Mouse (Mus musculus): Measurements from ENCODE around the gene Gal3st4. TPM values are rescaled to one million over a fixed set of nuclear protein-coding genes. Genes with fewer than 3 reads are reported as not detected.

Gene Gal3st4
- not detected in 2 replicates for total RNA-seq (2015)
- not detected in 2 replicates for total RNA-seq (2017)

- no peak for ATAC-seq (ENCODE audit: poor library complexity, severe bottlenecking)
These were observed at the start of gene Gal3st4 for GRCm38 (mm10) chr5:138272409-138272923. TSS of gene Gal3st4 (minus strand) at chr5:138272840.

- no peak for ATAC-seq (ENCODE audit: poor library complexity, severe bottlenecking)
These were observed 40.2 kb upstream of the Gal3st4 start for GRCm38 (mm10) chr5:138312795-138313194.

- no peak for ATAC-seq (ENCODE audit: poor library complexity, severe bottlenecking)
These were observed 27.0 kb upstream of the Gal3st4 start for GRCm38 (mm10) chr5:138299613-138300012.

- ATAC-seq (ENCODE audit: poor library complexity, severe bottlenecking), result no peak
These were observed 21.5 kb upstream of the Gal3st4 start for GRCm38 (mm10) chr5:138294158-138294557.

- no peak for ATAC-seq (ENCODE audit: poor library complexity, severe bottlenecking)
These were observed 19.0 kb upstream of the Gal3st4 start for GRCm38 (mm10) chr5:138291638-138292037.

GRCm38 (mm10) chr5:138287861-138288260 is 15.2 kb upstream of the Gal3st4 start:
- peak; percentile 49; the same call in 1 of the 2 replicates for ATAC-seq (ENCODE audit: poor library complexity, severe bottlenecking)

- no peak for ATAC-seq (ENCODE audit: poor library complexity, severe bottlenecking)
These were observed 10.9 kb upstream of the Gal3st4 start for GRCm38 (mm10) chr5:138283540-138283939.

- ATAC-seq (ENCODE audit: poor library complexity, severe bottlenecking), result no peak
These were observed 9.2 kb upstream of the Gal3st4 start for GRCm38 (mm10) chr5:138281798-138282197.

GRCm38 (mm10) chr5:138280829-138281228 is 8.2 kb upstream of the Gal3st4 start:
- no peak for ATAC-seq (ENCODE audit: poor library complexity, severe bottlenecking)

- ATAC-seq (ENCODE audit: poor library complexity, severe bottlenecking), result no peak
These were observed 7.8 kb upstream of the Gal3st4 start for GRCm38 (mm10) chr5:138280425-138280768.

- peak; percentile 95 for ATAC-seq (ENCODE audit: poor library complexity, severe bottlenecking)
These were observed 7.2 kb upstream of the Gal3st4 start, which contains the start of the genes Gm43720, Gpc2 and Stag3 for GRCm38 (mm10) chr5:138279585-138280424. TSS of gene Gm43720 (minus strand) at chr5:138279958. TSS of gene Gpc2 (minus strand) at chr5:138280005. TSS of gene Stag3 (plus strand) at chr5:138280240.

GRCm38 (mm10) chr5:138277994-138278393 is 5.4 kb upstream of the Gal3st4 start:
- ATAC-seq (ENCODE audit: poor library complexity, severe bottlenecking), result no peak

- no peak for ATAC-seq (ENCODE audit: poor library complexity, severe bottlenecking)
These were observed 2.8 kb upstream of the Gal3st4 start for GRCm38 (mm10) chr5:138275216-138276050.

GRCm38 (mm10) chr5:138274186-138274585 is 1.5 kb upstream of the Gal3st4 start:
- no peak for ATAC-seq (ENCODE audit: poor library complexity, severe bottlenecking)

GRCm38 (mm10) chr5:138271232-138271631 is 1.4 kb downstream of the Gal3st4 start:
- ATAC-seq (ENCODE audit: poor library complexity, severe bottlenecking), result no peak

GRCm38 (mm10) chr5:138268980-138269379 is 3.7 kb downstream of the Gal3st4 start:
- ATAC-seq (ENCODE audit: poor library complexity, severe bottlenecking), result no peak

- no peak for ATAC-seq (ENCODE audit: poor library complexity, severe bottlenecking)
These were observed 5.5 kb downstream of the Gal3st4 start for GRCm38 (mm10) chr5:138267114-138267513.

GRCm38 (mm10) chr5:138265712-138266111 is 6.9 kb downstream of the Gal3st4 start:
- no peak for ATAC-seq (ENCODE audit: poor library complexity, severe bottlenecking)

GRCm38 (mm10) chr5:138264207-138264578 is 8.4 kb downstream of the Gal3st4 start:
- ATAC-seq (ENCODE audit: poor library complexity, severe bottlenecking), result peak; percentile 40

- ATAC-seq (ENCODE audit: poor library complexity, severe bottlenecking), result peak; percentile 85
These were observed 9.1 kb downstream of the Gal3st4 start, which contains the start of gene BC037034 for GRCm38 (mm10) chr5:138263260-138264206. TSS of gene BC037034 (minus strand) at chr5:138264033.

All from megakaryocyte, adult 5-6 weeks (primary cell).